Mouse (Mus musculus) ES-E14 (cell line): ENCODE results near the gene Adamtsl3. TPM values are rescaled to one million over a fixed set of nuclear protein-coding genes. Genes with fewer than 3 reads are reported as not detected.

Source experiments
- DNase-seq: peaks from one replicate; pipeline ENCODE4 v3.0.0-alpha.2; 2013; ENCODE audit warnings: low read depth, low spot score
- H3K27ac ChIP-seq: 2 replicates; pipeline ENCODE4 v1.5.1; 2012; ENCODE audit warnings: low read depth, mild to moderate bottlenecking, low read length, moderate library complexity, mixed read lengths; ENCODE audit not compliant: poor library complexity, insufficient read depth, severe bottlenecking
- H3K36me3 ChIP-seq: 2 replicates; pipeline ENCODE4 v1.6.1; 2012; ENCODE audit warnings: mild to moderate bottlenecking, low read length, moderate library complexity, mixed read lengths; ENCODE audit not compliant: control insufficient read depth, poor library complexity, insufficient read depth, severe bottlenecking
- H3K4me1 ChIP-seq, 2 experiments: fragments of 150-350 bp in 1 of 2; sonication (generic) in 1 of 2; 2 replicates each; pipeline ENCODE4 v1.6.1; 2012; ENCODE audit warnings: low read length in 2 of 2, mild to moderate bottlenecking in 1 of 2, mixed read lengths in 1 of 2; ENCODE audit not compliant: control insufficient read depth in 2 of 2, insufficient read depth in 2 of 2, poor library complexity in 1 of 2
- H3K4me3 ChIP-seq, 2 experiments: fragments of 150-350 bp in 1 of 2; sonication (generic) in 1 of 2; 2 replicates each; pipeline ENCODE4 v1.5.1; 2012; ENCODE audit warnings: low read length in 2 of 2, low read depth in 1 of 2, mild to moderate bottlenecking in 1 of 2, mixed read lengths in 1 of 2; ENCODE audit not compliant: insufficient read depth in 1 of 2, poor library complexity in 1 of 2, severe bottlenecking in 1 of 2
- H3K9ac ChIP-seq: 2 replicates; pipeline ENCODE4 v1.6.1; 2012; ENCODE audit warnings: low read depth, mild to moderate bottlenecking, low read length, mixed read lengths; ENCODE audit not compliant: poor library complexity, insufficient read depth, severe bottlenecking
- H3K9me3 ChIP-seq: fragments of 150-350 bp; sonication (generic); 2 replicates; pipeline ENCODE4 v1.6.1; 2012; ENCODE audit warnings: low read depth, mild to moderate bottlenecking, low read length; ENCODE audit not compliant: control insufficient read depth, insufficient read depth
- CHD2 ChIP-seq: IDR thresholded peaks from 2 replicates; pipeline ENCODE4 v1.6.1; 2014; ENCODE audit warnings: mild to moderate bottlenecking, low read depth, low read length, inconsistent platforms
- HCFC1 ChIP-seq: IDR thresholded peaks from 2 replicates; pipeline ENCODE4 v1.6.1; 2012; ENCODE audit warnings: low read length, inconsistent platforms, borderline replicate concordance; ENCODE audit not compliant: insufficient read depth
- MAFK ChIP-seq: IDR thresholded peaks from 2 replicates; pipeline ENCODE4 v1.6.1; 2014; ENCODE audit warnings: mild to moderate bottlenecking, low read depth, low read length, inconsistent platforms; ENCODE audit not compliant: insufficient read depth
- ZC3H11A ChIP-seq: IDR thresholded peaks from 2 replicates; pipeline ENCODE4 v1.6.1; 2012; ENCODE audit warnings: low read depth, mild to moderate bottlenecking, inconsistent platforms, low read length, borderline replicate concordance
- ZNF384 ChIP-seq: IDR thresholded peaks from 2 replicates; pipeline ENCODE4 v1.6.1; 2012; ENCODE audit warnings: low read depth, low read length, inconsistent platforms
- in situ Hi-C, 2 experiments: fragments of 600-800 bp; cut with MboI; formaldehyde crosslinking; loops; one replicate each; pipeline ENCODE4 v1.15.1; 2025; ENCODE audit warnings: low sequenced_read_pairs in 2 of 2, inconsistent platforms in 1 of 2; ENCODE audit not compliant: unreplicated experiment in 2 of 2
- total RNA-seq: library from RNA; depleted of rRNA; stranded (reverse); fragments of 300-350 nt; gene quantifications from 2 replicates; pipeline ENCODE4 v1.2.3, GENCODE M21; 2012

Adamtsl3 gene
- total RNA-seq, 1 experiment: 0.71 TPM

DNA sequence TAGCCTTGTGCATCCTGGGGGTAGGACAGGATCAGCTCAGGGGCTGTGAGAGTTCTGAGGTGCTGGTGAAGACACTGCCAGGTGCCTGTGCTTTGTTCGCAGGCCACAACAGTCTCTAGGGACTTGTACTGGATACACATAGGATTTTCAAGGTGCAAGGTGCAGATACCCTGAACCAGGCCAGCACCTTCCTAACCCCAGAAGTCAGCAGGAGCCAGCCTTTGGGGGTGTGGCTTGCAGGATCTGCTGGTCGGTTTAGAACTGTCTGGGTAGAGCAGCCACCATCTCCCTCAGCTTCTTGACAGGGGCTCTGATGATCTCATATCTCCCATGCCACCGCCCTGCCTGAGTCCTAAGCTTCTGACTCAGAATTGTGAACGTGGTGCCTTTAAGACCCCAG lies 5.7 kb upstream of the Adamtsl3 start:
- H3K9ac ChIP-seq: no peak overlapping the region
- in situ Hi-C loops: no loop called here
- no peak for TF ChIP-seq CHD2
- no peak for TF ChIP-seq MAFK
- TF ChIP-seq ZNF384: no peak
- no peak overlapping the region for H3K27ac ChIP-seq
- no peak for DNase-seq
- no peaks in the 10 kb centered on the region for H3K36me3 ChIP-seq
- H3K4me1 ChIP-seq: no peaks in the 10 kb centered on the region
- no peak overlapping the region for H3K4me3 ChIP-seq
- H3K9me3 ChIP-seq: no peaks in the 10 kb centered on the region

DNA sequence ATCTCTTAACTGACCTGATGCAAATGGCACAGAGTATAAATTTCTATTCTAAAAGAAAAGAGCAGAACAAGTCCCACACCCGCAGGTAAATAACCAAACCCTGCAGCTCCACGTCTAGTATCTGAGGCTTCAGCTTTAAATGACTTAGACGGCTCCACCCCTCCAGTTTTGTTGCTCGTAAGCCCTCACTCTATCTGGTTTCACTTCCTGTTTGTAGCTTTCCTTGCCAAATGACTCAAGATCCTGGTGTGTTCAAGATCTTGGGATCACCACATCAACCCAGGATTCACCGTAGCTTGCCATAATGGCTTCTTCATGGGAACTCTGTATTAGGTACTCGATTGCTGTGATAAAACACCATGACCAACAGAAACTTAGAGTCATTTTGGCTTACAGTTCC lies 4.6 kb upstream of the Adamtsl3 start:
- H3K4me3 ChIP-seq: no peak overlapping the region
- no peak for DNase-seq
- in situ Hi-C loops: no loop called here
- H3K27ac ChIP-seq: no peak overlapping the region
- H3K9ac ChIP-seq: no peak overlapping the region
- H3K36me3 ChIP-seq: no peaks in the 10 kb centered on the region
- no peak for TF ChIP-seq ZNF384
- no peak for TF ChIP-seq CHD2
- H3K9me3 ChIP-seq: no peaks in the 10 kb centered on the region
- H3K4me1 ChIP-seq: no peaks in the 10 kb centered on the region

DNA sequence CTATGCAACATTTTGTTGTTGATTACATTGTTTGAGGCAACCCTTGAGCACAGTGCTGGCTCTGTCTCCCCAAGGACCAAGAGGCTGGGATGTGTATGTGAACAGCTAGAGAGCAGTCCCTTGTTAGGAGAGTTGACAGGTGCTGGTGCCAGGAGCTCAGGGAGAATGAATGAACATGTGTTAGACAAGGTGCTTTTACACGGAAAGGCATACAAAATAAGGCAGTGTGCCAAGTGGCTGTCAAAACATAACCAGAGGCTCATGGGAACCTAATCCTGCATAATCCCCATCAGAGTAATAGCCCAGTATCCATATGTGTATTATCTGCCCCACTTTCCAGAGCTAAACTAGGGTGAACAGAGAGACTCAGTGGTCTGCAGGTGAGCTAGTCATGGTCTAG lies 1.5 kb upstream of the Adamtsl3 start:
- DNase-seq: no peak
- TF ChIP-seq ZNF384: no peak
- no peak for TF ChIP-seq MAFK
- no peak for TF ChIP-seq ZC3H11A
- no peak for TF ChIP-seq HCFC1
- TF ChIP-seq CHD2: no peak
- Histone ChIP-seq H3K4me1 (no peaks in the 10 kb centered on the region), H3K27ac (no peak overlapping the region), H3K36me3 (no peaks in the 10 kb centered on the region), H3K9ac (no peak overlapping the region), H3K9me3 (no peaks in the 10 kb centered on the region), H3K4me3 (no peak overlapping the region)
- in situ Hi-C loops: no loop called here

DNA sequence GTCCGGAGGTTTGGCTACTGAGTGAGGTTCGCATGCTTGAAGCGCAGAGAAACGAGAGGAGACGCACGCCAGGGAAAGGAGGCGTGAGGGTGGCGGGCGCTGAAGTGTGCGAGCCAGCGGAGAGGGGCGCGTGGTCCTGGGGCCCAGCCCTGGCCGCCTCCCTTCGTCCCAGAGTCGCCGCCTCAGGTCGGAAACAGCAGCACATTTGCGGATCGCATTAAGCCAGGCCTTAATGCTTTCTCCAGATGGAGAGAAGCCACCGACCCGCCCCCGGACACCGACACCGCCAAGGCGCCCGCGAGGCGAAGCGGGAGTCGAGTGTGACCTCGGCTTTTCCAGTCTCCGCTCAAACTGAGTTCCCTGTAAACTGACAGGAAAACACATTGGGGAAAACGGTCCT lies 638 bp downstream of the Adamtsl3 start:
- no peak overlapping the region for H3K27ac ChIP-seq
- peak overlapping the region; percentile 63 to 70 for H3K4me3 ChIP-seq
- in situ Hi-C loops: no loop called here
- no peaks in the 10 kb centered on the region for H3K36me3 ChIP-seq
- no peak overlapping the region for H3K9ac ChIP-seq
- H3K4me1 ChIP-seq: no peaks in the 10 kb centered on the region
- H3K9me3 ChIP-seq: no peaks in the 10 kb centered on the region
- no peak for DNase-seq
- TF ChIP-seq CHD2 (no peak), HCFC1 (no peak), MAFK (no peak), ZNF384 (no peak), ZC3H11A (no peak)

DNA sequence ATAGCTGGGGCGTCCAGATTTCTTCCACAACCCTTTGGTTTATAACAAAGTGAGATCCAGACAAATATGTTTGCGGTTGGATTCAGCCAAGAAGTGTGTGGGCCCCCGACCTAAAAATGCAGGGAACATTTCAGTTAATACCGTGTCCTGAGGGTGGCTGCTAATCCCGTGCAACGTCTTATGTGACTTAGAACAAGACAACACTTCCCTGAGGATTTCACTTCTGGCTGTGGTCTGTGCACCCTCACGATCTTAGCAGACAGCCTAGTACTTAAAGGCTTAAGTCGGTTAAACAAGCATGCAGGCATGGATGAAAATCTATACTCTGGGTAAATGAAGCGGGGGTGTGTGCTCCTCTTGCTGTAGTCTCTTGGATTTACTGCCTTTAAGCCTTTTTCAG lies 2.6 kb downstream of the Adamtsl3 start:
- in situ Hi-C loops: no loop called here
- H3K27ac ChIP-seq: no peak overlapping the region
- DNase-seq: no peak
- no peak overlapping the region for H3K4me3 ChIP-seq
- no peak overlapping the region for H3K9ac ChIP-seq
- TF ChIP-seq ZNF384 (no peak), HCFC1 (no peak), ZC3H11A (no peak), MAFK (no peak), CHD2 (no peak)
- H3K36me3 ChIP-seq: no peaks in the 10 kb centered on the region
- no peaks in the 10 kb centered on the region for H3K4me1 ChIP-seq
- H3K9me3 ChIP-seq: no peaks in the 10 kb centered on the region
